Mouse (Mus musculus) embryonic facial prominence, embryonic 10.5 days (tissue): ENCODE measurements at regions not wholly inside any gene's neighbourhood (a gene's known extent, or its start where the extent isn't known, plus 50 kb on each side); places are given as distances from the start of the nearest gene placed in this dataset.

Source experiments
- DNase-seq: peaks from one replicate; pipeline ENCODE4 v3.0.0-alpha.2; 2017; ENCODE audit warnings: low spot score
- H3K27ac ChIP-seq: fragments of 300-500 bp; sonication (generic); replicated peaks from 2 replicates; pipeline ENCODE4 v1.5.1; 2016; ENCODE audit warnings: mild to moderate bottlenecking
- H3K27me3 ChIP-seq: fragments of 300-500 bp; sonication (generic); replicated peaks from 2 replicates; pipeline ENCODE4 v1.6.1; 2016; ENCODE audit warnings: low read depth, mild to moderate bottlenecking; ENCODE audit not compliant: poor library complexity, severe bottlenecking
- H3K36me3 ChIP-seq: fragments of 300-500 bp; sonication (generic); replicated peaks from 2 replicates; pipeline ENCODE4 v1.6.1; 2016; ENCODE audit warnings: mild to moderate bottlenecking, moderate library complexity
- H3K4me1 ChIP-seq: fragments of 300-500 bp; sonication (generic); 2 replicates; pipeline ENCODE4 v1.6.1; 2016
- H3K4me3 ChIP-seq: fragments of 300-500 bp; sonication (generic); 2 replicates; pipeline ENCODE4 v1.5.1; 2016; ENCODE audit warnings: mild to moderate bottlenecking, moderate library complexity
- H3K9me3 ChIP-seq: fragments of 300-500 bp; sonication (generic); 2 replicates; pipeline ENCODE4 v1.6.1; 2016; ENCODE audit warnings: mild to moderate bottlenecking
- WGBS: fragments of 180-500 bp; shearing (Covaris S2); methylation state at CpG from one replicate; pipeline ENCODE4 v1.1.7; 2016; 5-methylcytosine and 5-hydroxymethylcytosine counted together

DNA sequence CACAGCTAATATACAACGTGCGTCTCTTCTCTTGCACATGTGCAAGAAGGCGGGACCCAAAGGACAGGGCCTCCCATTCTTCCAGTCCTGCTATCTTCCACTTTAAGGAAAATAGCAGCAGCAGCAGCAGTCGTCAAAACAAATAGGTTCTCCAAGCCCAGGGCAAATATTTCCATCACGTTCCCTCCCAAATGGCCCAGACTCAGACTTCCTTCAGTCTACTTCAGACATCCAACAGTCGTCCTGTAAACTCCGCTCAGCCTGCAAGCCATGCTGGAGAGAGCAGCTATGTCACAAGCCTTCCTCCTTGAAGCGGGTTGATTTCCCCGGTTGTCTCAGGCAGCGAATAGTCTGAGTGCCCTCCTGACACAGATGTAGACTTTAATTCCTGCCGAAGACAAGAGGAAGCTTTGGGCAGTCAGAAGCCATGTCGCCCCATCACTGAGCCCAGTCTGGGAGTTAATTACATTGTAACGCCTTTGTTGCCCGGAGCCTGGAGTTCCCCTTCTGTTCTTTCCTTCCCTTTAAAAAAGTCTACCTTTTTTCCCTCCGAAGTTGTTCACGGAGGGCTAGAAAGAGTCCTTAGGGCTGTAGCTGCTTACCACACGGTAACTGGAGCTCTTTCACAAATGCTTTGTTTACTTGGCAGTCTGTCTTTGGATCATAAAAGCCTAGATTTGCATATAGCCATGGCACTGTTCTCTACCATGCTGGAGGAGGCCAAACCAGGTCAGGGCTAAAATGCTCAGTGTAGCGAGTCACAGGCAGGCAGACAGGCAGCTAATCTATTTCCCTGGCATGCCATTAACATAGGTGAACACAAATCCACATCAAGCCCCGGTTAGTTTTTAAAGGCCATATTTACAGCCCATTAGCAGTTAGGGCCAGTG lies 236.7 kb downstream of the Gm10260 start:
- H3K4me3 ChIP-seq = no peak overlapping the region
- 0 out of 2 replicates have a peak, but pooled peaks cover 4% of the 10 kb centered on the region for H3K27me3 ChIP-seq
- H3K4me1 ChIP-seq = peaks cover 30% of the 10 kb centered on the region
- no peaks in the 10 kb centered on the region for H3K36me3 ChIP-seq
- H3K27ac ChIP-seq = peak overlapping the region; percentile 74
- peak; percentile 32 for DNase-seq
- WGBS = 51% methylated on average over 19 of the region's 19 CpGs
- no peaks in the 10 kb centered on the region for H3K9me3 ChIP-seq

DNA sequence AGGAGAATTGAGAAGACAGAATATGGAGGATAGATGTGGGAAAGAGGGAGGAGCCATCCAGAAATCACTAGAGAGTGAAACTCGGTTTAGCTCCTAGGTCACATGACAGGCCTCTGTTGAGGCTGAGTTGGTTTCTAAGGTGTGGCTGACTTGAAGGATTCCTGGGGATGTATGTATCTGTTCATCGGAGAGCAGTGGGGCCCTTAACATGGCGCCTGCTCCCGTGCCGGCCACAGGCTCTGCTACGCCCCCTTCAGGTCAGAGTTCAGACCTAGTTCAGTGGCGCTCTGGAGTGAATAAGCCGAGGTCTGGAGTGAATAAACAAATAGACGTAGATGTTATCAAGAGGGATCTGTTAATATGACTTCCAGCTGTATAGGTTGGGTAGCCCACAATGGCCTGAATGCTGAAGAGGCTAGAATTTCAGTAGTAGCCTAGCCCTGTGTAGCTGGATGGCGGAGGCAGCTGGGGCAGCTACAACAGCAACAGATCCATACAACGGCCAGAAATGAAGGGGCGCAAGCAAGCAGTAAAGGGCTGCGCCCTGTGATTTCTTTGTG lies 239.4 kb downstream of the Gm10260 start:
- Histone ChIP-seq H3K4me1 (peaks cover 30% of the 10 kb centered on the region), H3K4me3 (no peak overlapping the region), H3K27me3 (no peaks in the 10 kb centered on the region), H3K9me3 (no peaks in the 10 kb centered on the region), H3K27ac (no peak overlapping the region; the same call in 1 of the 2 replicates), H3K36me3 (no peaks in the 10 kb centered on the region)
- WGBS = 73% methylated on average over 13 of the region's 13 CpGs
- peak; percentile 37 for DNase-seq

DNA sequence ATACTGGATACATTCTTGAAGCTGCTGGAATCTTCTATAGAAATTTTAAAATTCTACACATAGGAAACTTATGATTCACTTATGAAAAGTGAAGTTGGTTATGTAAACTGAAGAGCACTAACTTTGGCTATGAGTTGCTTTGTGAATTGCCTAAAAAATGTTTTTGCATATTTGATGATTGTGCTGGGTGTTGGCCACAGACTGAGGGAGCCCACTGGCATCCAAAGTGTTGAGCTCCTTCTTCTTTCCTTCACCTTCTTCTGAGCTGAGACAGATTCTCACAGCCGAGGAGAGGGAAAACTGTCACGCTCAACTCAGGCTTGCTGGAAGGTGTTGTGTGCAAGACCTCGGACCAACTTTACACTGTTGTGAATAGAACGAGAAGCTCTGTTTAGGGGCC lies 243.7 kb downstream of the Gm10260 start:
- Histone ChIP-seq H3K4me3 (no peak overlapping the region), H3K27me3 (no peaks in the 10 kb centered on the region), H3K36me3 (no peaks in the 10 kb centered on the region), H3K27ac (no peak overlapping the region), H3K4me1 (peaks cover 21% of the 10 kb centered on the region), H3K9me3 (no peaks in the 10 kb centered on the region)
- no peak for DNase-seq
- 93% methylated on average over 4 of the region's 4 CpGs for WGBS

DNA sequence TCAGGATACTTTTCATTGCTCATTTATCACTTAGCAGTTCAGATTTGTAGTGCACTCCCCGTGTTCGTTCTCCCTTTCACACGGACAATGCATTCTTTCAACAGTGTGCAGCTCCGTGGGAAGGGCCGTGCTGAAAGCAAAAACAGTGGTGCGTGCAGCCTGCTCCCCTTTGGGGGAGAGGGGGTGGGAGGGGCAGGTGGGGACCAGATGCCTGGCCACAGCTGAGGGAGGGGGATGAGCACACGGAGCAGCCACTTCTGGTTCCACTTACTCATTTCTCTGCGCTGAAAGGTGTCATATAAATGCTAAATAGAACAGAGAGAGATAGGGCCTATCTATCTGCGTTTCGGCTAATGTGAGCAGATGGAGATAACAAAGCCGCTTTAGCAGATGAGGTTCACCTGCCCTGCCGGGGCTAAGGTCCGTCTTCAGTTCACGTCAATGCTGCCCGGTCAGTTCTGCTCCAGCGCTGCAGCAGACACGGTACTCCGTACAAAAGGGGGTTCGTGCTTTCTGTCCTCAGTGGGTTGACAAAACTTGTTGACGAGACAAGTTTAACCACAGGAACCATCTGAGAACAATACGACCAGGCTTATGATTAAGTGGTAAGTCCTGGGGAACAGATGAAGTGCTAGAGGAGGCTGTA lies 245.9 kb downstream of the Gm10260 start:
- H3K9me3 ChIP-seq = no peaks in the 10 kb centered on the region
- no peak overlapping the region for H3K4me3 ChIP-seq
- peak; percentile 48 for DNase-seq
- H3K4me1 ChIP-seq = peaks cover 23% of the 10 kb centered on the region
- no peaks in the 10 kb centered on the region for H3K27me3 ChIP-seq
- H3K27ac ChIP-seq = peak overlapping the region; percentile 21
- WGBS = 65% methylated on average over 21 of the region's 21 CpGs
- H3K36me3 ChIP-seq = no peaks in the 10 kb centered on the region

DNA sequence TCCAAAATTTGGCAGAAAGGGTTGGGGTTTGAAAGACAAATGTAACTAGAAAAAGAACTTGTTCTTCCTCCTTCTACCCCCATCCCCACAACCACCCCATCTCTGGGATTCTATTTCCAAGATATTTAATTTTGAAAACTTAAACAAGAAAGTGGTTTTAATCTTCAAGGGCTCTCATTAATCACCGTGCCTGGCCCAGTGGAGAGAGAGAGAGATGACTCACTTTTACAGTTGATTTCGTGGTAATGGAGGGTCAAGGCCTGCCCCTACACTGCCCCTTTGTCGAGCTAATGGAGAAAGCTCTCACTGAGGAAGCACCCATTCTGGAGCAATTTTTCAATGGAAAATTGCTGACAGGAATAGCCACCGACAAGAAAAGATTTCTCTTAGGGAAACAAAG lies 247.9 kb downstream of the Gm10260 start:
- no peaks in the 10 kb centered on the region for H3K36me3 ChIP-seq
- H3K27ac ChIP-seq = no peak overlapping the region
- H3K4me1 ChIP-seq = peaks cover 27% of the 10 kb centered on the region
- H3K4me3 ChIP-seq = no peak overlapping the region
- no peaks in the 10 kb centered on the region for H3K27me3 ChIP-seq
- H3K9me3 ChIP-seq = no peaks in the 10 kb centered on the region
- 71% methylated on average over 4 of the region's 4 CpGs for WGBS
- DNase-seq = no peak

DNA sequence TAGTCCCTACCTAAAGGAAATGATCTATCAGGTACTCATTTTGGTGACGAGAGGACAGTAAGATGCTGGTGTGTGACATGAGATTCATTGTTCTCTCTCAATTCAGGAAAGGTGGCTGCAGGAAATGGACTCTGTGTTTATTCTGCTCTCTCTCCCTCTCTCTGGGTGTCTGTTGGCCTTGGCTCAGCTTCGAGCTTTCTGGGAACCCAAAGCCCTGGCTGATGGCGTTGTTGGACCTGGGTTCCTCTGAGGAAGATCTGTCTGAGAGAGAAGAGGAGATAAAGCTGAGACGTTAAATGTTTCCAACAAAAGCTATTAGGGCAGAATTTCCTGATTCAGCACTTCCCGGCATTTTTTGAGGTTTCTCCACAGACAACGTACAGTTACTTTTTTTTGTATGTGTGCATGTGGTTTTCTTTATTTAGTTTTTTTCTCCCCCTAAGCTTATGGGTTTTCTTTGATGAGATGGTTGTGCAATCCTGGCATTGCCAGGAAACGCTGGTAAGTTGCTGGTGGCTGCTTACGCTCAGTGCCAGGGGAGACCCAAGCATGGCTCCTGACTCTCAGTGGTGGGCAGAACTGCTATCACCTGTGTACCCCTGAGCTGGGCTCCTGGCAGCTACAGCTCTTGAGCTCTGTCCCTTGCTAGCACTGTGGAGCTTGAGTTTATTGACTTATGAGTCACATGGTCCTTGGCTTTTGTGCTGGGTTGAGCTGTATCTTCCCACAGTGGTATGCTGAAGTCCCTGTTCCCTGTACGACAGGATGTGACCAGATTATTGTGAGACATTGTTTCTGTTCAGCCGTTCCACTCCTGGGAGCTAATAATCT lies 249.8 kb downstream of the Gm10260 start:
- peaks cover 39% of the 10 kb centered on the region for H3K4me1 ChIP-seq
- no peak overlapping the region for H3K4me3 ChIP-seq
- no peaks in the 10 kb centered on the region for H3K36me3 ChIP-seq
- H3K27me3 ChIP-seq = no peaks in the 10 kb centered on the region
- peak overlapping the region; percentile 36; the same call in 1 of the 2 replicates for H3K27ac ChIP-seq
- no peak for DNase-seq
- no peaks in the 10 kb centered on the region for H3K9me3 ChIP-seq
- 78% methylated on average over 10 of the region's 10 CpGs for WGBS

DNA sequence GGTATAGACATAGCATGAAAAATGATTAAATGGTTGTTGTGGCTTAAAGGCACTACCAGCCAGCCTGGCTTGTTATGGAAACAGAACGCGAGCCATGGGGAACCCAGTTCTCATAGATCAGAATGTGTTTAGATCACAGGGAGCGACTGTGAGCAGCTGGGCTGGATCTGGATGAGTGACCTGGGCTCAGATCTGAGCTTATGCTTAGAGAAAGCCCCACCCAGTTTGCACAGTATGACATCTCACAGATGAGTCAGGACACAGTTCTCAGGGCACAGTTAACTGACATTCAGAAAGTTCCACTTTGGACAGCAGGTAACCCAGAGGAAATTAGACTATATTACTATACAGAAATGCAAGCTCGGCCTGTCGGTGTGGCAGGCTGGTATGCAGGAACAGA lies 255.5 kb downstream of the Gm10260 start:
- no peak overlapping the region for H3K27ac ChIP-seq
- DNase-seq = no peak
- H3K9me3 ChIP-seq = no peaks in the 10 kb centered on the region
- no peak overlapping the region for H3K4me3 ChIP-seq
- peaks cover 16% of the 10 kb centered on the region for H3K4me1 ChIP-seq
- H3K36me3 ChIP-seq = no peaks in the 10 kb centered on the region
- no peaks in the 10 kb centered on the region for H3K27me3 ChIP-seq
- WGBS = 88% methylated on average over 5 of the region's 5 CpGs

DNA sequence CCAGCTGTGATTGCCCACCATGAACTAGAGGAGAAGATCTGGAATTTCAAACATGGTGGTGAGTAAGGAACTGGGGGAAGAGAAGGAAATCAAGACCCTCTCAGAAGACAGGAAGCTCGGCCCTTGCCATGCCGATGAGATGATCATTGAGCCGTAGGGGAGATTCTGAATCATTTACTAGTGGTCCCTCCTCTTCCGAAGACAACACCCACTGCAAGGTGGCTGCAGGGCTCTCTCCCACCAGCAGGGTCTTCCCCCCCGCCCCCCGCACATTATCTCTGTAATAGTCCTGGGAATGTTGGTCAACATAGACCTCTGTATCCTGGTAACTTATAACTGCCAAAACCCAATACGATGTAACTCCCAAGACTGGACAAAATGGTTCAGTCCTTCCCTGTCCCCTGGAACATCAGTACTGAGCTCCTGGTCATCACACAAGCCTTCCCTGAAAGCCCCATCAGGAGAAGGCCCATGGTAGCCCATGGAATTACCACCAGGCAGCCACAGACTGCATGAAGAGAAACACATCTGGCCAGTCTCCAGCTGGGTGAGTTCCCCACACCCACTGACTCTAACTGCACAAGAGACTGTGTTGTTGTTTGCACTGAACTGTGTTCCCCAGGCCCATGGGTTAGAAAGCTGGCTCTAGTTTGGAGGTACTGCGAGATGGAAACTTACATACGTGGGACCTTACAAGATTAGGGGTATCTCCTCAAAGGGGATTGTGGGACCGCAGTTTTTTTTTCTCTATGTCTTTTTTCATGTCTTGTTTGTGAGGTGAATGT lies 256.3 kb downstream of the Gm10260 start:
- H3K27me3 ChIP-seq = no peaks in the 10 kb centered on the region
- no peaks in the 10 kb centered on the region for H3K9me3 ChIP-seq
- H3K27ac ChIP-seq = no peak overlapping the region
- H3K4me1 ChIP-seq = peaks cover 23% of the 10 kb centered on the region
- WGBS = 91% methylated on average over 10 of the region's 10 CpGs
- DNase-seq = no peak
- H3K4me3 ChIP-seq = no peak overlapping the region
- no peaks in the 10 kb centered on the region for H3K36me3 ChIP-seq

DNA sequence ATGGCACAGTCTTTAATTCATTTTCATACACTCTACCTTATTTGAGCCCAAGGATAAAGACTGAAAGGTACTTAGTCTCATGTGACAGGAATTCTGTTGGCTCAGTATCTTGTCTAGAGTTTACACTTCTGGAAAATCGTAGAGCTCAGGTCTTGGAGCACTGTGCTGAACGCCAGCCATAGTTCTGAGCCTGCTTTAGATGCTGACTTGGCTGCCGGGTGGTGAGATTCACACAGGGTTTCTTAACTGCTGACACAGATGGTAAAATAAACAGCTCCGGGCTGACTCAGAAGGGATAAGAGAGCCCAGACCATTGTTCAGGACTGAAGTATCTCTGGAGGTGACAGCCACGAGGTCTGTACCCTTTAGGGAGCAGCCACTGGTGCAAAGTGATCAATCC lies 257.0 kb downstream of the Gm10260 start:
- WGBS = 82% methylated on average over 5 of the region's 5 CpGs

DNA sequence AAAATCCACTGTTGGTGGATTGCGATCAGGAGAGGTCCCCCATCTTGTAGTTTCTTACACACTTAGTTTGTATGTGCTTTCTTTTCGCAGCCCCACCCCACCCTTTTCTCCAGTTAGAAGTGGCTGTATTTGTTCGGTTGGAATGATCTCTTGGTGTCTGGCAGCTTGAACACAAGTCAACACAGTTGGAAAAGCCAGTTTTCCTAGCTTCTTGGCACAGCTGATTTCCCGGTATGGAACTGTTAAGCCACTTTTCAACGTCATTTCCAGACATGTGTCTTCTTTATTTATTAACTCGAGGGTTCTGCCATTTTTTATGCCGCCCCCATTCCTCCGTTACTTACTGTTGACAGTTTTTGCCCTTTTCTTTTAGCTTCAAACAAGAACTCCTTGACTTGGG lies 259.2 kb downstream of the Enc1 start:
- peaks cover 10% of the 10 kb centered on the region for H3K4me1 ChIP-seq
- no peaks in the 10 kb centered on the region for H3K36me3 ChIP-seq
- H3K27ac ChIP-seq = no peak overlapping the region
- WGBS = 94% methylated on average over 8 of the region's 8 CpGs
- no peak for DNase-seq
- no peaks in the 10 kb centered on the region for H3K27me3 ChIP-seq
- H3K4me3 ChIP-seq = no peak overlapping the region
- no peaks in the 10 kb centered on the region for H3K9me3 ChIP-seq

More for the DNA sequence above, 257.0 kb downstream of the Gm10260 start:
- Histone ChIP-seq H3K9me3 (no peaks in the 10 kb centered on the region), H3K27me3 (no peaks in the 10 kb centered on the region), H3K27ac (no peak overlapping the region), H3K36me3 (no peaks in the 10 kb centered on the region), H3K4me1 (peaks cover 25% of the 10 kb centered on the region), H3K4me3 (no peak overlapping the region)
- DNase-seq = no peak

DNA sequence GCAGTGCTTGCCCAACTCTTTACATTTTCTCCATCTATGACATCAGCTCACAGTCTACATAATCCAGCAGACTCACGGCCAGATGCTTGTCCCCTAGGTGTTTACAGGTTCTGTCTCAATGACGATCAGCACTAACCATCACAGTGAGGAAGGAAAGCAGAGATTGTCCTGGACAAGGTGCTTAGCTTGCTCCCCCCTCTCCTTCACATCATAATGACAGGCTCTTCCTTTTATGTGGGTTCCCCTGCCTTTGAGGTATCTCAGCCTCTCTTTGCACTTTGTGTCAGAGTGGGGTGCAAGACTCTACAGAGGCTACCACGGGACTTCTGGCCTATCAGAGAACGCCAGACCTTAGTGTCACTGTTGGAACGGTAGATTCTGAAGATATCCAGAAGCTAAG lies 258.1 kb downstream of the Enc1 start:
- peaks cover 10% of the 10 kb centered on the region for H3K4me1 ChIP-seq
- DNase-seq = no peak
- WGBS = 87% methylated on average over 5 of the region's 5 CpGs
- H3K4me3 ChIP-seq = no peak overlapping the region
- H3K27me3 ChIP-seq = no peaks in the 10 kb centered on the region
- no peaks in the 10 kb centered on the region for H3K36me3 ChIP-seq
- no peak overlapping the region for H3K27ac ChIP-seq
- H3K9me3 ChIP-seq = no peaks in the 10 kb centered on the region

DNA sequence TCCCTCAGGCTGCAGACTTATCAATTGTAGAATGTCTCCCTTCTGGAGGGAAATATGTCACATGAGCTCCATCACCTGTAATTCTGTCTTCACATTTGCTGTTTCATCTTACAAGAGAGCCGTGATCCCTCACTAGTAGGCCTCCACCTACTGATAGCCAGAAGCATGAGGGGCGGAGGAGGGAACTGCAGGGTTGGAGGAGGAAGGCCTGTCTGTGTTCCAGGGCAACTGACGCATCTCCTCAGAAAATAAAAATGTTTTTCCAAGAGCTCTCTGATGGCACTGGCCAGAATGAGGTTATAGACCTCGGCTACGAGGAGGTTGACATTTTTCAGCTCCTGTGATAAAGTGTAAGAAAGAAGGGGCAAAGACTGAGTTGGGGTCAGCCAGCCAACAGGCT lies 257.0 kb downstream of the Enc1 start:
- no peak for DNase-seq
- Histone ChIP-seq H3K27me3 (no peaks in the 10 kb centered on the region), H3K4me1 (peaks cover 20% of the 10 kb centered on the region), H3K36me3 (no peaks in the 10 kb centered on the region), H3K9me3 (no peaks in the 10 kb centered on the region), H3K4me3 (no peak overlapping the region), H3K27ac (no peak overlapping the region)
- 87% methylated on average over 5 of the region's 5 CpGs for WGBS
